Mouse (Mus musculus) hindbrain, embryonic 16.5 days (tissue): ENCODE measurements at regions not wholly inside any gene's neighbourhood (a gene's known extent, or its start where the extent isn't known, plus 50 kb on each side); places are given as distances from the start of the nearest gene placed in this dataset.

Source experiments
- ATAC-seq: fragments of 200-750 bp; cut with Nextera tagmentation; 2 replicates; pipeline ENCODE4 v1.8.0; 2017; ENCODE audit warnings: moderate TSS enrichment, moderate library complexity
- H3K27ac ChIP-seq: fragments of 300-500 bp; sonication (generic); 2 replicates; pipeline ENCODE4 v1.5.1; 2014; ENCODE audit warnings: low read depth, mild to moderate bottlenecking, control low read depth, low read length, moderate library complexity
- H3K27me3 ChIP-seq: fragments of 300-500 bp; sonication (generic); replicated peaks from 2 replicates; pipeline ENCODE4 v1.6.1; 2014; ENCODE audit warnings: low read length; ENCODE audit not compliant: control insufficient read depth, insufficient read depth
- H3K36me3 ChIP-seq: fragments of 300-500 bp; sonication (generic); 2 replicates; pipeline ENCODE4 v1.6.1; 2014; ENCODE audit warnings: mild to moderate bottlenecking, low read length, moderate library complexity, mixed read lengths; ENCODE audit not compliant: control insufficient read depth, insufficient read depth
- H3K4me1 ChIP-seq: fragments of 300-500 bp; sonication (generic); 2 replicates; pipeline ENCODE4 v1.6.1; 2014; ENCODE audit warnings: low read depth, low read length; ENCODE audit not compliant: control insufficient read depth, insufficient read depth
- H3K4me2 ChIP-seq: fragments of 300-500 bp; sonication (generic); 2 replicates; pipeline ENCODE4 v1.6.1; 2014; ENCODE audit warnings: mild to moderate bottlenecking, low read length, control low read depth, moderate library complexity
- H3K4me3 ChIP-seq: fragments of 300-500 bp; sonication (generic); 2 replicates; pipeline ENCODE4 v1.5.1; 2014; ENCODE audit warnings: mild to moderate bottlenecking, low read length, control low read depth, moderate library complexity
- H3K9ac ChIP-seq: fragments of 300-500 bp; sonication (generic); 2 replicates; pipeline ENCODE4 v1.6.1; 2014; ENCODE audit warnings: low read depth, mild to moderate bottlenecking, control low read depth, low read length, moderate library complexity
- H3K9me3 ChIP-seq: fragments of 300-500 bp; sonication (generic); 2 replicates; pipeline ENCODE4 v1.6.1; 2014; ENCODE audit warnings: mild to moderate bottlenecking, low read length, moderate library complexity; ENCODE audit not compliant: control insufficient read depth
- WGBS: fragments of 180-500 bp; shearing (Covaris S2); extraction: QIAGEN DNeasy Blood & Tissue Kit; methylation state at CpG from one replicate; pipeline ENCODE4 v1.1.7; 2014; 5-methylcytosine and 5-hydroxymethylcytosine counted together

- Histone ChIP-seq H3K27ac (no peak overlapping the region), H3K4me1 (no peaks in the 10 kb centered on the region; the same call in 1 of the 2 replicates), H3K4me2 (no peak overlapping the region), H3K4me3 (no peak overlapping the region), H3K27me3 (no peaks in the 10 kb centered on the region), H3K9me3 (no peaks in the 10 kb centered on the region), H3K36me3 (no peaks in the 10 kb centered on the region), H3K9ac (no peak overlapping the region)
- no peak for ATAC-seq
- 42% methylated on average over 13 of the region's 13 CpGs for WGBS
Observed at GRCm38 (mm10) chr10:68842023-68842735, 118.7 kb downstream of the Tmem26 start.

GRCm38 (mm10) chr10:68844066-68844465 lies 120.6 kb downstream of the Tmem26 start:
- Histone ChIP-seq H3K27ac (no peak overlapping the region), H3K9me3 (no peaks in the 10 kb centered on the region), H3K4me2 (no peak overlapping the region), H3K27me3 (no peaks in the 10 kb centered on the region), H3K9ac (no peak overlapping the region), H3K36me3 (no peaks in the 10 kb centered on the region), H3K4me1 (no peaks in the 10 kb centered on the region; the same call in 1 of the 2 replicates), H3K4me3 (no peak overlapping the region)
- 82% methylated on average over 4 of the region's 4 CpGs for WGBS
- ATAC-seq, result no peak

- H3K9me3 ChIP-seq, result no peaks in the 10 kb centered on the region
- no peak overlapping the region for H3K9ac ChIP-seq
- WGBS, result 93% methylated on average over 8 of the region's 8 CpGs
- H3K4me1 ChIP-seq, result no peaks in the 10 kb centered on the region; the same call in 1 of the 2 replicates
- no peak overlapping the region for H3K4me3 ChIP-seq
- no peak overlapping the region for H3K27ac ChIP-seq
- no peak for ATAC-seq
- H3K27me3 ChIP-seq, result no peaks in the 10 kb centered on the region
- H3K4me2 ChIP-seq, result no peak overlapping the region
- no peaks in the 10 kb centered on the region for H3K36me3 ChIP-seq
Observed at GRCm38 (mm10) chr10:68844596-68844995, 121.2 kb downstream of the Tmem26 start.

- H3K4me3 ChIP-seq, result no peak overlapping the region
Observed at GRCm38 (mm10) chr10:68851153-68851552, 127.7 kb downstream of the Tmem26 start.

GRCm38 (mm10) chr10:68855934-68856891 lies 132.8 kb downstream of the Tmem26 start:
- H3K4me3 ChIP-seq, result no peak overlapping the region
- H3K9ac ChIP-seq, result no peak overlapping the region
- no peak overlapping the region for H3K4me2 ChIP-seq
- no peaks in the 10 kb centered on the region for H3K36me3 ChIP-seq
- ATAC-seq, result no peak
- no peak overlapping the region for H3K27ac ChIP-seq
- no peaks in the 10 kb centered on the region for H3K4me1 ChIP-seq
- H3K27me3 ChIP-seq, result no peaks in the 10 kb centered on the region
- no peaks in the 10 kb centered on the region for H3K9me3 ChIP-seq
- WGBS, result 67% methylated on average over 13 of the region's 13 CpGs

More at GRCm38 (mm10) chr10:68851153-68851552, 127.7 kb downstream of the Tmem26 start:
- Histone ChIP-seq H3K27me3 (no peaks in the 10 kb centered on the region), H3K4me1 (no peaks in the 10 kb centered on the region), H3K36me3 (no peaks in the 10 kb centered on the region), H3K9ac (no peak overlapping the region), H3K4me2 (no peak overlapping the region), H3K27ac (no peak overlapping the region), H3K9me3 (no peaks in the 10 kb centered on the region)
- WGBS, result 66% methylated on average over 3 of the region's 3 CpGs
- ATAC-seq, result no peak

GRCm38 (mm10) chr10:68864606-68865378 lies 141.3 kb downstream of the Tmem26 start:
- H3K4me3 ChIP-seq, result no peak overlapping the region
- H3K27me3 ChIP-seq, result no peaks in the 10 kb centered on the region
- no peak overlapping the region for H3K4me2 ChIP-seq
- 50% methylated on average over 8 of the region's 8 CpGs for WGBS
- H3K36me3 ChIP-seq, result no peaks in the 10 kb centered on the region
- no peaks in the 10 kb centered on the region; the same call in 1 of the 2 replicates for H3K4me1 ChIP-seq
- H3K9me3 ChIP-seq, result no peaks in the 10 kb centered on the region
- no peak for ATAC-seq
- no peak overlapping the region for H3K9ac ChIP-seq
- no peak overlapping the region for H3K27ac ChIP-seq

- H3K9me3 ChIP-seq, result no peaks in the 10 kb centered on the region
- no peaks in the 10 kb centered on the region for H3K36me3 ChIP-seq
- 20% methylated on average over 5 of the region's 5 CpGs for WGBS
- ATAC-seq, result no peak
- H3K27ac ChIP-seq, result no peak overlapping the region
- no peak overlapping the region for H3K4me3 ChIP-seq
- H3K9ac ChIP-seq, result no peak overlapping the region
- H3K4me2 ChIP-seq, result no peak overlapping the region
- no peaks in the 10 kb centered on the region; the same call in 1 of the 2 replicates for H3K4me1 ChIP-seq
- H3K27me3 ChIP-seq, result no peaks in the 10 kb centered on the region
Observed at GRCm38 (mm10) chr10:68865776-68866175, 142.3 kb downstream of the Tmem26 start.

- no peaks in the 10 kb centered on the region; the same call in 1 of the 2 replicates for H3K4me1 ChIP-seq
- no peak overlapping the region for H3K9ac ChIP-seq
- H3K27me3 ChIP-seq, result no peaks in the 10 kb centered on the region
- H3K9me3 ChIP-seq, result no peaks in the 10 kb centered on the region
- no peak overlapping the region for H3K4me3 ChIP-seq
- no peaks in the 10 kb centered on the region for H3K36me3 ChIP-seq
- ATAC-seq, result no peak
- no peak overlapping the region for H3K4me2 ChIP-seq
- H3K27ac ChIP-seq, result no peak overlapping the region
- WGBS, result 91% methylated on average over 1 of the region's 1 CpGs
Observed at GRCm38 (mm10) chr10:68867361-68867760, 143.9 kb downstream of the Tmem26 start.
